Mouse (Mus musculus) subcutaneous adipose tissue, adult 2 months (tissue): ENCODE measurements around the gene St6gal1. TPM values are rescaled to one million over a fixed set of nuclear protein-coding genes. Genes with fewer than 3 reads are reported as not detected.

Source experiments
- polyA plus RNA-seq: library from polyadenylated mRNA; depleted of rRNA; stranded (reverse); fragments of >200 nt; gene quantifications from 2 replicates; pipeline ENCODE4 v1.2.3, GENCODE M21; 2012; ENCODE audit warnings: low replicate concordance; rRNA removed

Gene St6gal1
- 9.1 and 21.5 TPM in 2 replicates for polyA plus RNA-seq

GRCm38 (mm10) chr16:23224671-23225068, at the start of gene St6gal1:
Gene St6gal1, plus strand, starts transcription at chr16:23224740.

Other genes with a start within 250 kb of the St6gal1 start
- 2.1 and 9.5 TPM in 2 replicates for gene Kng2, start 195.3 kb upstream of the St6gal1 start, polyA plus RNA-seq
- gene Kng1, start 166.9 kb upstream of the St6gal1 start, polyA plus RNA-seq, result 0.23 and 0.27 TPM in 2 replicates
- gene Eif4a2, start 117.3 kb upstream of the St6gal1 start, polyA plus RNA-seq, result 156 and 191 TPM in 2 replicates
- gene Rfc4, start 97.0 kb upstream of the St6gal1 start, polyA plus RNA-seq, result 0.60 and 0.67 TPM in 2 replicates
- gene Adipoq, start 78.2 kb upstream of the St6gal1 start, polyA plus RNA-seq, result 1,213 and 4,906 TPM in 2 replicates
- not detected in 2 replicates for gene Rtp1, start 204.4 kb downstream of the St6gal1 start, polyA plus RNA-seq